Mouse (Mus musculus): ENCODE results near the gene Coro6.

Gene Coro6

DNA sequence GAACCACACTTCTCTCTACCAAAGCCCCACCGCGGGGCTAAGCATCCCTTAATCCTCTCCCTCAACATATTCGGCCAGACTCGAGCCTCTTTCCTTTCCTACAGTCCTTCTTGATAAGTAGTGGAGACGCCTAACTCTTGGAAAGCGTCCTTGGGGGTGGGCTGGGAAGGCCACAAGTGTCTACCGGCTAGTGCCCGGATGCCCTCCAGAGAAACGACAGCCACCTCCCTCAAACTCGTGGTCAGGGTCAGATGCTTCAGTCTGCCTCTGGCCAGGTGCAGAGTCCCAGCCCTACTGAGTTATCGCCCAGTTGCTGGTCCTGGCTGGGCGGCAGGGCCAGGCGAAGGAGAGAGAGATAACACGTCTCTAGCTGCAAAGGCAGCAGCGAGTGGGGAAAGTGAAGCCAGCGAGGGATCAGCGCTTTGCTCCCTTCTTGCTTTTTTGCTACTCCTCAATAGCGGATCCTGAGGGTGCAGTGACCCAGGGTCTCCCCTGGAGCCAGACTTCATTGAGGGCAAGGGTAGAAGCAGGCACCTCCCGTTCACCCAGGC lies 52.1 kb downstream of the Coro6 start:
- DNase-seq = no peak

DNA sequence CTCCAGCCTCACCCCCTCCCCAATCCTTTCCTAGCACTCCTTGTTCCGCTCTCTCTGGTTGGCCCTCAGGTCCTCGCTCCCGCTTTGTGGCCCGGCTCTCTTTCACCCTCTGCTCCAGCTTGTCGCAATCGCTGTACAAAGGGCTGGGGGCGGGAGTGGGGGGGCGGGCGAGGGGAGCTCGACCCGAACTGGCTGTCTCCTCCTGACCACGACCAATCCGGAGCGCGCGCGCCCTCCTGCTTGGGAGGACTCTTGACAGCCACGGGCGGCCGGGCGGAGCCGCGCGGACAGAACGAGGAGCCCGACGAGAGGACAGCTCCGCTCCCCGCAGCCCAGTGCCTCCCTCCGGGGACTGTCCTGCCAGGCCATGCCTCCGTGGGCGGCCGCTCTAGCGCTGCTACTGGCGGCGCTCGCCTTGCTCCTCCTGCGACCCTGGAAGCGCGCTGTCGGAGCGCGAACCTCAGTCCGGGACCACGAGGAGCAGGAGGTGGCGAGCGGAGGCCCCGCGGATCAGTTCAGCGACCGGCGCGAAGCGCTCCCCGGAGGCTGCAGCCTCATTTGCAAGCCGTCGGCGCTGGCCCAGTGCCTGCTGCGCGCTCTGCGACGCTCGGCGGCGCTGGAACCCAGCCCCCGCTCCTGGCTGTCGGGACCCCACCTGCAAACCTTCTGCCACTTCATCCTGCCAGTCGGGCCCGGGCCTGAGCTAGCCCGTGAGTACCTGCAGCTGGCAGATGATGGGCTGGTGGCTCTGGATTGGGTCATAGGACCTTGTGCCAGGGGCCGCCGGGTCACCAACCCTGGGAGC lies 52.8 kb downstream of the Coro6 start, which contains the start of gene Abhd15:
TSS of gene Abhd15 (plus strand) at position 290 of the 805 bp plus-strand sequence.
- DNase-seq = peak; percentile 70 to 81

DNA sequence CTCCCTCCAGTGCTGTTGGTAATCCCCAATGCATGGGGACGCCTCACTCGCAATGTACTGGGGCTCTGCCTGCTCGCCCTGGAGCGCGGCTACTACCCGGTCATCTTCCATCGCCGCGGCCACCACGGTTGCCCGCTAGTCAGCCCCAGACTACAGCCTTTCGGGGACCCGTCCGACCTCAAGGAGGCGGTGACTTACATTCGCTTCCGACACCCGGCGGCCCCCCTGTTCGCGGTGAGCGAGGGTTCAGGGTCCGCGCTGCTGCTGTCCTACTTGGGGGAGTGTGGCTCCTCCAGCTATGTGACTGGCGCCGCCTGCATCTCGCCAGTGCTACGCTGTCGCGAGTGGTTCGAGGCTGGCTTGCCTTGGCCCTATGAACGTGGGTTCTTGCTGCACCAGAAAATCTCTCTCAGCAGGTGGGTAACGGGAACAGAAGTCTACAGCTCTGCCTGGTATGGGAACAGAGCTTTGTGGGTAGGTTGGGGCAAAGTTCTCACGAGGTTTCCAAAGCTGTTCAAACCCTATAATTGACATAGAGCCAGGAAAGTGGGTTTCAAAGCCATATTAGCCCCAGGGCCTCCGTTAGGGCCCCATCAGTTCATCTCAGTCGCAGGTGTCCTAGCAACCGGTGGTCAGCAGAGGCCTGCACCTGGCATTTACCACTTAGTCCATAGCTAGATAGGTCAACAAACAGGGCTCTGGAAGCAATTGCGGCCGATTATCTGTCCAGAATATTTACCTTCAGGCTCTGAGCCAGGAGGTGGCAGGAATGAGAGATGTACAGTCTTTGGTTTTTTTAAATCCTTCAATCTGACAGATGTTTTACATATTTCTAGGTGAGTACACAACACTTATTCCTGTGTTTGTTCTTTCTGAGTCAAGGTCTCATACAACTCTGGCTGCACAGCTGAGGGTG lies 53.7 kb downstream of the Coro6 start, which contains the start of gene Trp53i13:
TSS of gene Trp53i13 (minus strand) at position 344 of the 916 bp plus-strand sequence.
- DNase-seq = peak; percentile 48 to 68

DNA sequence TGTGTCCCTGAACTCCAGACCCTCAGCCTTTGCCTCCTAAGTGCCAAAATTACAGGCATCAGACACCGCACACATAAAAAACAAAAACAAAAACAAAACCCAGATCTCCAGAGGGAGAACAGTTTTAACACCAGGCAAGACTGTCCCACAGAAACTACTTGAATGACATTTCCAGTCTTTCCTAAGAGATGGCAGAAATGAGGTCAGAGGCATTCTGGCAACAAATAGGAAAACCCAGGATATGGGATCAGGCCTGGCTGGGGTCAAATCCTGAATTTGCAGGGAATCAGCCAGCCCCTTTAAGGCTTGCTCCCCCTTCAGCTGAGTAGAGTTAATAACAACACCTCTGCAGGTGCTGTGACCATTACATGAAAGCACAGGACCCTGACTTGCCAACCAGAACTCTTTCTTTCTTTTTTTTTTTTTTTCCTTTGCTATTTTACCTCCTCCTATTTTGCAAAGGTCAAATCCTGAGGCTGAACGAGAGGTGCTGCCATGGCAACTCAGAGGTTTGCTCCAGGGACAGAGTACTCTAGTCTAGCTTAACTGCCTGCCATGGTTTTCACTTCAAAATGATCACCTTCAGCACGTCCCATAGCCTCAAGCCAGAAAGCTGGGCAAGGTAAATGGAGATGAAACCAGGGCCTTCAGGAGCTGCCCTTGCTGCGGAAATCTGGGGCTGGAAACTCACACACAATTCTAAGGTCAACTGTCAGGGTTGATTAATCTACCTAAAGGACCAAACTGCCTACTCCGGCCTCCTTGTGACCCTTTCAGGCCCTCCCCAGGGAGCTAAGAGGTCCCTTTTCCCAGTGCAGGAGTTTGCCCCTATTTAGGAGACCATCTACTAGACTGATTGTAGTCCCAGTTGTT lies 54.6 kb downstream of the Coro6 start:
- no peak for DNase-seq

DNA sequence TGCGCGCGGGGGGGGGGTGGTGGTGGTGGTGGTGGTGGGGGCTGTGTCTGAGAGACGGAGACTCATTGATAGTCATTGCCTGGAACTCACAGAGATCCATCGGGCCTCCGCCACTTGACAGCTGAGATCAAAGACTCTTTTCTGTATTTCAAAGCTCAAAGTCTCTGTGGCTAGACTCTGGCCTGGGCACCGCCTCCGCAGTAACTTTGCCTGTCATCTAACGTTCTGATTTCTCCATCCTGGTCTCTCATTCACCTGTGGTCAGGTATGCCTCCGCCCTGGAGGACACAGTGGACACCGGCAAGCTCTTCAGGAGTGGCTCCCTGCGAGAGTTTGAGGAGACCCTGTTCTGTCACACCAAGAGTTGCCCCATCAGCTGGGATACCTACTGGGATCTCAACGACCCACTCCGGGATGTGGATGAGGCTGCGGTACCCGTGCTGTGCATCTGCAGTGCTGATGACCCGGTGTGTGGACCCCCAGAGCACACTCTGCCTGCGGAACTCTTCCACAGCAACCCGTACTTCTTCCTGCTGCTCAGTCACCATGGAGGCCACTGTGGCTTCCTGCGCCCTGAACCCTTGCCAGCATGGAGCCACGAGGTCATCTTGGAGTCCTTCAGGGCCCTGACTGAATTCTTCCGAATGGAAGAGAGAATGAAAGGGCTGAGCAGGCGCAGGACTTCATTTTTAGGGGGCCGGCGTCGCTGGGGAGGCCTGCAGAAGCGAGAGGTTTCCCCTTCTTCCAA lies 56.0 kb downstream of the Coro6 start:
- DNase-seq = peak; percentile 61 to 62

DNA sequence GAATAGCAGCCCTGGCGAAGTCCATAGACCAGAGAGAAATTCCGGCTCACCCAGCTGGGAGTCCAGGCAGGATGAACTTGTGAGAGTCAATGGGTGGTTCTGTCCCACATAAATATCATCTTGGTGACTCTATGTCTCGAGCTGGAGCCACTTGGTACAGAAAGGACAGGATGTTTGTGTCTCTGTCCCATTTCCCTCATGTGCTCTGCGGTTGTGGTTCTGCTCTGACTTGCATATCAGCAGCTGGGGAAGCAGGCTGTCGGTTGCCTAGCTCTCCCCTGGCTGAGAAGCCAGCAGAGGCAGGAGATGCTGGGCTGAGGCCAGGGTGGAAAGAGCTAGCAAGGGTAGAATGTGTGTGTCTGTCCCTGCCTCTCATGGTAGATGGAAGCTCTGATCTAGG lies 56.8 kb downstream of the Coro6 start, which contains the start of gene Gm10392:
TSS of gene Gm10392 (minus strand) at position 156 of the 400 bp plus-strand sequence.
- DNase-seq = peak; percentile 78 to 87
